Mouse (Mus musculus) erythroblast, embryonic 14.5 days (primary cell): ENCODE results near the gene Ptprn2.

Experiments
- GATA1 ChIP-seq: IDR thresholded peaks from 2 replicates; pipeline ENCODE4 v1.6.1; 2012; ENCODE audit warnings: low read length, inconsistent platforms, mixed read lengths
- TAL1 ChIP-seq: IDR thresholded peaks from 3 replicates; pipeline ENCODE4 v1.6.1; 2012; ENCODE audit warnings: low read length, inconsistent platforms, mixed read lengths

DNA sequence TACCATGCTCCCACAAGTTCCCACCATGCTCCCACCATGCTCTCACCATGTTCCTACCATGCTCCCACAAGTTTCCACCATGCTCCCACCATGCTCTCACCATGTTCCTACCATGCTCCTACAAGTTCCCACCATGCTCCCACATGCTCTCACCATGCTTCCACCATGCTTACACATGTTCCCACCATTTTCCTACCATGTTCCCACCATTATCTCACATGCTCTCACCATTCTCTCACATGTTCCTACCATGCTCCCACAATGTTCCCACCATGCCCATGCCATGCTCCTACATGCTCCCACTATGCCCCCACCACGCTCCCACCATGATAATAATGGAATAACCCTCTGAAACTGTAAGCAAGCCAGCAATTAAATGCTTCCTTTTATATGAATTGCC lies 495.8 kb downstream of the Ptprn2 start:
- no peak for TF ChIP-seq GATA1
- TF ChIP-seq TAL1, result no peak
